Mouse (Mus musculus) hindbrain, embryonic 16.5 days (tissue): ENCODE results near the gene Rgs3. TPM values are rescaled to one million over a fixed set of nuclear protein-coding genes. Genes with fewer than 3 reads are reported as not detected.

ENCODE experiments used
- ATAC-seq: fragments of 200-750 bp; cut with Nextera tagmentation; 2 replicates; pipeline ENCODE4 v1.8.0; 2017; ENCODE audit warnings: moderate TSS enrichment, moderate library complexity
- H3K27ac ChIP-seq: fragments of 300-500 bp; sonication (generic); 2 replicates; pipeline ENCODE4 v1.5.1; 2014; ENCODE audit warnings: low read depth, mild to moderate bottlenecking, control low read depth, low read length, moderate library complexity
- H3K27me3 ChIP-seq: fragments of 300-500 bp; sonication (generic); replicated peaks from 2 replicates; pipeline ENCODE4 v1.6.1; 2014; ENCODE audit warnings: low read length; ENCODE audit not compliant: control insufficient read depth, insufficient read depth
- H3K36me3 ChIP-seq: fragments of 300-500 bp; sonication (generic); 2 replicates; pipeline ENCODE4 v1.6.1; 2014; ENCODE audit warnings: mild to moderate bottlenecking, low read length, moderate library complexity, mixed read lengths; ENCODE audit not compliant: control insufficient read depth, insufficient read depth
- H3K4me1 ChIP-seq: fragments of 300-500 bp; sonication (generic); 2 replicates; pipeline ENCODE4 v1.6.1; 2014; ENCODE audit warnings: low read depth, low read length; ENCODE audit not compliant: control insufficient read depth, insufficient read depth
- H3K4me2 ChIP-seq: fragments of 300-500 bp; sonication (generic); 2 replicates; pipeline ENCODE4 v1.6.1; 2014; ENCODE audit warnings: mild to moderate bottlenecking, low read length, control low read depth, moderate library complexity
- H3K4me3 ChIP-seq: fragments of 300-500 bp; sonication (generic); 2 replicates; pipeline ENCODE4 v1.5.1; 2014; ENCODE audit warnings: mild to moderate bottlenecking, low read length, control low read depth, moderate library complexity
- H3K9ac ChIP-seq: fragments of 300-500 bp; sonication (generic); 2 replicates; pipeline ENCODE4 v1.6.1; 2014; ENCODE audit warnings: low read depth, mild to moderate bottlenecking, control low read depth, low read length, moderate library complexity
- H3K9me3 ChIP-seq: fragments of 300-500 bp; sonication (generic); 2 replicates; pipeline ENCODE4 v1.6.1; 2014; ENCODE audit warnings: mild to moderate bottlenecking, low read length, moderate library complexity; ENCODE audit not compliant: control insufficient read depth
- WGBS: fragments of 180-500 bp; shearing (Covaris S2); extraction: QIAGEN DNeasy Blood & Tissue Kit; methylation state at CpG from one replicate; pipeline ENCODE4 v1.1.7; 2014; 5-methylcytosine and 5-hydroxymethylcytosine counted together
- polyA plus RNA-seq: library from polyadenylated mRNA; unstranded; fragments of >200 nt; fragmentation: Nextera tagmentation; extraction: Ambion mirVana; gene quantifications from 2 replicates; pipeline ENCODE4 v1.2.1, GENCODE M21; 2015

The Rgs3 gene
- polyA plus RNA-seq, 1 experiment from 2014 or later: 58.1 TPM

GRCm38 (mm10) chr4:62705013-62705412 lies 145.4 kb downstream of the Rgs3 start:
- Histone ChIP-seq H3K4me1 (no peaks in the 10 kb centered on the region; the same call in 1 of the 2 replicates), H3K9me3 (no peaks in the 10 kb centered on the region), H3K4me2 (no peak overlapping the region), H3K4me3 (no peak overlapping the region), H3K9ac (no peak overlapping the region), H3K36me3 (peaks cover 24% of the 10 kb centered on the region), H3K27me3 (no peaks in the 10 kb centered on the region), H3K27ac (no peak overlapping the region)
- ATAC-seq: no peak
- WGBS: 62% methylated on average over 10 of the region's 10 CpGs

- Histone ChIP-seq H3K4me1 (no peaks in the 10 kb centered on the region; the same call in 1 of the 2 replicates), H3K4me2 (no peak overlapping the region), H3K27me3 (no peaks in the 10 kb centered on the region), H3K9ac (peak overlapping the region; percentile 5; the same call in 1 of the 2 replicates), H3K4me3 (no peak overlapping the region), H3K27ac (no peak overlapping the region), H3K36me3 (peaks cover 17% of the 10 kb centered on the region), H3K9me3 (no peaks in the 10 kb centered on the region)
- 55% methylated on average over 3 of the region's 3 CpGs for WGBS
- no peak for ATAC-seq
Measured at GRCm38 (mm10) chr4:62705749-62706148, 146.1 kb downstream of the Rgs3 start.

GRCm38 (mm10) chr4:62708084-62708483 lies 148.4 kb downstream of the Rgs3 start:
- H3K4me2 ChIP-seq: no peak overlapping the region
- peaks cover 10% of the 10 kb centered on the region for H3K36me3 ChIP-seq
- no peak for ATAC-seq
- H3K4me3 ChIP-seq: no peak overlapping the region
- no peaks in the 10 kb centered on the region for H3K9me3 ChIP-seq
- H3K4me1 ChIP-seq: no peaks in the 10 kb centered on the region; the same call in 1 of the 2 replicates
- no peak overlapping the region for H3K9ac ChIP-seq
- no peak overlapping the region for H3K27ac ChIP-seq
- H3K27me3 ChIP-seq: no peaks in the 10 kb centered on the region
- WGBS: 73% methylated on average over 7 of the region's 7 CpGs

GRCm38 (mm10) chr4:62708994-62709393 lies 149.3 kb downstream of the Rgs3 start:
- Histone ChIP-seq H3K9me3 (no peaks in the 10 kb centered on the region), H3K4me1 (no peaks in the 10 kb centered on the region; the same call in 1 of the 2 replicates), H3K27me3 (no peaks in the 10 kb centered on the region), H3K27ac (no peak overlapping the region), H3K4me2 (no peak overlapping the region), H3K9ac (no peak overlapping the region), H3K4me3 (no peak overlapping the region), H3K36me3 (peaks cover 3% of the 10 kb centered on the region)
- 72% methylated on average over 1 of the region's 1 CpGs for WGBS
- no peak for ATAC-seq

GRCm38 (mm10) chr4:62709448-62709847 lies 149.8 kb downstream of the Rgs3 start:
- no peak overlapping the region for H3K4me2 ChIP-seq
- H3K4me1 ChIP-seq: no peaks in the 10 kb centered on the region; the same call in 1 of the 2 replicates
- no peaks in the 10 kb centered on the region for H3K36me3 ChIP-seq
- no peak overlapping the region for H3K4me3 ChIP-seq
- H3K27ac ChIP-seq: no peak overlapping the region
- H3K9me3 ChIP-seq: no peaks in the 10 kb centered on the region
- WGBS: 84% methylated on average over 5 of the region's 5 CpGs
- ATAC-seq: no peak
- H3K27me3 ChIP-seq: no peaks in the 10 kb centered on the region
- no peak overlapping the region for H3K9ac ChIP-seq

- H3K4me2 ChIP-seq: no peak overlapping the region
- no peak for ATAC-seq
- no peaks in the 10 kb centered on the region for H3K9me3 ChIP-seq
- H3K27ac ChIP-seq: no peak overlapping the region
- H3K36me3 ChIP-seq: no peaks in the 10 kb centered on the region
- no peak overlapping the region for H3K9ac ChIP-seq
- 87% methylated on average over 7 of the region's 7 CpGs for WGBS
- no peak overlapping the region for H3K4me3 ChIP-seq
- H3K27me3 ChIP-seq: no peaks in the 10 kb centered on the region
- no peaks in the 10 kb centered on the region for H3K4me1 ChIP-seq
Measured at GRCm38 (mm10) chr4:62711159-62711558, 151.5 kb downstream of the Rgs3 start.

- no peaks in the 10 kb centered on the region for H3K27me3 ChIP-seq
- H3K4me3 ChIP-seq: no peak overlapping the region
- no peaks in the 10 kb centered on the region for H3K4me1 ChIP-seq
- no peak overlapping the region for H3K4me2 ChIP-seq
- H3K9ac ChIP-seq: no peak overlapping the region
- H3K9me3 ChIP-seq: no peaks in the 10 kb centered on the region
- ATAC-seq: no peak
- no peak overlapping the region for H3K27ac ChIP-seq
- 65% methylated on average over 4 of the region's 4 CpGs for WGBS
- no peaks in the 10 kb centered on the region for H3K36me3 ChIP-seq
Measured at GRCm38 (mm10) chr4:62711582-62711981, 151.9 kb downstream of the Rgs3 start.

- no peak overlapping the region for H3K27ac ChIP-seq
- H3K36me3 ChIP-seq: no peaks in the 10 kb centered on the region
- H3K9me3 ChIP-seq: peaks cover 2% of the 10 kb centered on the region; the same call in 1 of the 2 replicates
- H3K27me3 ChIP-seq: no peaks in the 10 kb centered on the region
- H3K9ac ChIP-seq: no peak overlapping the region
- H3K4me1 ChIP-seq: no peaks in the 10 kb centered on the region
- no peak overlapping the region for H3K4me3 ChIP-seq
- ATAC-seq: no peak
- H3K4me2 ChIP-seq: no peak overlapping the region
Measured at GRCm38 (mm10) chr4:62720861-62721260, 161.2 kb downstream of the Rgs3 start.

- WGBS: 37% methylated on average over 3 of the region's 3 CpGs
- H3K9me3 ChIP-seq: peaks cover 2% of the 10 kb centered on the region; the same call in 1 of the 2 replicates
- H3K27me3 ChIP-seq: no peaks in the 10 kb centered on the region
- no peaks in the 10 kb centered on the region for H3K36me3 ChIP-seq
- ATAC-seq: no peak
- H3K9ac ChIP-seq: no peak overlapping the region
- H3K4me1 ChIP-seq: no peaks in the 10 kb centered on the region
- H3K27ac ChIP-seq: peak overlapping the region; percentile 44; the same call in 1 of the 2 replicates
- no peak overlapping the region for H3K4me3 ChIP-seq
- no peak overlapping the region for H3K4me2 ChIP-seq
Measured at GRCm38 (mm10) chr4:62722021-62722426, 162.4 kb downstream of the Rgs3 start.

GRCm38 (mm10) chr4:62723795-62724194 lies 164.1 kb downstream of the Rgs3 start:
- H3K4me1 ChIP-seq: no peaks in the 10 kb centered on the region
- 81% methylated on average over 5 of the region's 5 CpGs for WGBS
- ATAC-seq: no peak
- H3K27me3 ChIP-seq: no peaks in the 10 kb centered on the region
- no peak overlapping the region for H3K27ac ChIP-seq
- H3K4me2 ChIP-seq: no peak overlapping the region
- H3K9me3 ChIP-seq: peaks cover 2% of the 10 kb centered on the region; the same call in 1 of the 2 replicates
- no peak overlapping the region for H3K9ac ChIP-seq
- no peak overlapping the region for H3K4me3 ChIP-seq
- no peaks in the 10 kb centered on the region for H3K36me3 ChIP-seq
